Mouse (Mus musculus) kidney, postnatal 0 days (tissue): ENCODE results near the gene Usp5. TPM values are rescaled to one million over a fixed set of nuclear protein-coding genes. Genes with fewer than 3 reads are reported as not detected.

Experiments used
- ATAC-seq: fragments of 200-750 bp; cut with Nextera tagmentation; replicated peaks from 2 replicates; pipeline ENCODE4 v1.8.0; 2017; ENCODE audit warnings: low read depth, moderate number of reproducible peaks, moderate TSS enrichment, moderate library complexity; ENCODE audit not compliant: low FRiP score
- DNase-seq: peaks from one replicate; pipeline ENCODE4 v3.0.0-alpha.2; 2016; ENCODE audit warnings: low spot score
- H3K27ac ChIP-seq: fragments of 300-500 bp; sonication (generic); 2 replicates; pipeline ENCODE4 v1.5.1; 2014; ENCODE audit warnings: mild to moderate bottlenecking
- H3K27me3 ChIP-seq: fragments of 300-500 bp; sonication (generic); 2 replicates; pipeline ENCODE4 v1.6.1; 2014; ENCODE audit warnings: low read length, mixed read lengths; ENCODE audit not compliant: insufficient read depth
- H3K36me3 ChIP-seq: fragments of 300-500 bp; sonication (generic); 2 replicates; pipeline ENCODE4 v1.6.1; 2014; ENCODE audit warnings: low read length, mixed read lengths; ENCODE audit not compliant: insufficient read depth
- H3K4me1 ChIP-seq: fragments of 300-500 bp; sonication (generic); replicated peaks from 2 replicates; pipeline ENCODE4 v1.6.1; 2014; ENCODE audit warnings: antibody characterized with exemption, low read length, mixed read lengths; ENCODE audit not compliant: insufficient read depth
- H3K4me2 ChIP-seq: fragments of 300-500 bp; sonication (generic); 2 replicates; pipeline ENCODE4 v1.6.1; 2014; ENCODE audit warnings: mild to moderate bottlenecking, low read length, moderate library complexity, mixed read lengths
- H3K4me3 ChIP-seq: fragments of 300-500 bp; sonication (generic); replicated peaks from 2 replicates; pipeline ENCODE4 v1.5.1; 2014; ENCODE audit warnings: low read depth, low read length
- H3K9ac ChIP-seq: fragments of 300-500 bp; sonication (generic); 2 replicates; pipeline ENCODE4 v1.6.1; 2014; ENCODE audit warnings: low read depth, low read length
- H3K9me3 ChIP-seq: fragments of 300-500 bp; sonication (generic); replicated peaks from 2 replicates; pipeline ENCODE4 v1.6.1; 2016; ENCODE audit warnings: low read length, inconsistent platforms, mixed read lengths
- CTCF ChIP-seq: IDR thresholded peaks from 2 replicates; pipeline ENCODE4 v1.5.1; 2016; ENCODE audit warnings: antibody characterized with exemption, low read depth, mild to moderate bottlenecking, moderate library complexity
- WGBS: fragments of 180-500 bp; shearing (Covaris S2); extraction: QIAGEN DNeasy Blood & Tissue Kit; methylation state at CpG from one replicate; pipeline ENCODE4 v1.1.7; 2014; 5-methylcytosine and 5-hydroxymethylcytosine counted together
- polyA plus RNA-seq: library from polyadenylated mRNA; unstranded; fragments of >200 nt; fragmentation: Nextera tagmentation; extraction: Ambion mirVana; gene quantifications from 2 replicates; pipeline ENCODE4 v1.2.1, GENCODE M21; 2015

Gene Usp5
- polyA plus RNA-seq, result 96.6 and 106 TPM in 2 replicates

GRCm38 (mm10) chr6:124828868-124829798, at the start of gene Usp5, which contains the start of gene Cdca3:
Gene Usp5 (minus strand): TSS chr6:124829484.
Gene Cdca3 (plus strand): TSS chr6:124829547.
- H3K9ac ChIP-seq, result peak within 1 kb of the TSS; percentile 70
- H3K27me3 ChIP-seq, result no peaks in the 10 kb centered on the region
- H3K36me3 ChIP-seq, result peaks cover 18% of the 10 kb centered on the region
- H3K4me1 ChIP-seq, result peaks cover 5% of the 10 kb centered on the region; the same call in 1 of the 2 replicates
- H3K4me3 ChIP-seq, result peak within 1 kb of the TSS; percentile 67
- WGBS, result under 1% methylated on average over 55 of the region's 55 CpGs
- H3K4me2 ChIP-seq, result peak within 1 kb of the TSS; percentile 89
- H3K9me3 ChIP-seq, result no peaks in the 10 kb centered on the region
- TF ChIP-seq CTCF, result peak; percentile 45
- peak within 1 kb of the TSS; percentile 92 for H3K27ac ChIP-seq
- ATAC-seq (peak; percentile 94), DNase-seq (peak; percentile 100)

- DNase-seq (no peak), ATAC-seq (no peak)
- WGBS, result 36% methylated on average over 2 of the region's 3 CpGs
- H3K9ac ChIP-seq, result no peak overlapping the region
- TF ChIP-seq CTCF, result no peak
- no peaks in the 10 kb centered on the region for H3K9me3 ChIP-seq
- H3K4me3 ChIP-seq, result no peak overlapping the region
- no peak overlapping the region for H3K27ac ChIP-seq
- H3K36me3 ChIP-seq, result no peaks in the 10 kb centered on the region
- no peak overlapping the region for H3K4me2 ChIP-seq
- H3K27me3 ChIP-seq, result no peaks in the 10 kb centered on the region
- no peaks in the 10 kb centered on the region for H3K4me1 ChIP-seq
Observed at GRCm38 (mm10) chr6:124874348-124874747, 45.1 kb upstream of the Usp5 start.

GRCm38 (mm10) chr6:124866560-124866959, 37.3 kb upstream of the Usp5 start:
- WGBS, result 59% methylated on average over 6 of the region's 7 CpGs

GRCm38 (mm10) chr6:124865766-124866362, 36.6 kb upstream of the Usp5 start:
- H3K27ac ChIP-seq, result no peak overlapping the region
- no peak for TF ChIP-seq CTCF
- H3K9ac ChIP-seq, result no peak overlapping the region
- ATAC-seq, result no peak
- H3K4me3 ChIP-seq, result no peak overlapping the region
- H3K27me3 ChIP-seq, result 0 out of 2 replicates have a peak, but pooled peaks cover 3% of the 10 kb centered on the region
- H3K4me2 ChIP-seq, result no peak overlapping the region
- no peak for DNase-seq
- no peaks in the 10 kb centered on the region for H3K9me3 ChIP-seq
- H3K4me1 ChIP-seq, result peaks cover 7% of the 10 kb centered on the region
- H3K36me3 ChIP-seq, result no peaks in the 10 kb centered on the region
- 51% methylated on average over 18 of the region's 18 CpGs for WGBS

More at GRCm38 (mm10) chr6:124866560-124866959, 37.3 kb upstream of the Usp5 start:
- DNase-seq (no peak), ATAC-seq (no peak)
- no peaks in the 10 kb centered on the region for H3K9me3 ChIP-seq
- no peak for TF ChIP-seq CTCF
- H3K4me1 ChIP-seq, result peaks cover 7% of the 10 kb centered on the region
- H3K4me3 ChIP-seq, result no peak overlapping the region
- H3K27ac ChIP-seq, result no peak overlapping the region
- H3K27me3 ChIP-seq, result 0 out of 2 replicates have a peak, but pooled peaks cover 3% of the 10 kb centered on the region
- H3K4me2 ChIP-seq, result no peak overlapping the region
- H3K9ac ChIP-seq, result no peak overlapping the region
- no peaks in the 10 kb centered on the region for H3K36me3 ChIP-seq

DNA sequence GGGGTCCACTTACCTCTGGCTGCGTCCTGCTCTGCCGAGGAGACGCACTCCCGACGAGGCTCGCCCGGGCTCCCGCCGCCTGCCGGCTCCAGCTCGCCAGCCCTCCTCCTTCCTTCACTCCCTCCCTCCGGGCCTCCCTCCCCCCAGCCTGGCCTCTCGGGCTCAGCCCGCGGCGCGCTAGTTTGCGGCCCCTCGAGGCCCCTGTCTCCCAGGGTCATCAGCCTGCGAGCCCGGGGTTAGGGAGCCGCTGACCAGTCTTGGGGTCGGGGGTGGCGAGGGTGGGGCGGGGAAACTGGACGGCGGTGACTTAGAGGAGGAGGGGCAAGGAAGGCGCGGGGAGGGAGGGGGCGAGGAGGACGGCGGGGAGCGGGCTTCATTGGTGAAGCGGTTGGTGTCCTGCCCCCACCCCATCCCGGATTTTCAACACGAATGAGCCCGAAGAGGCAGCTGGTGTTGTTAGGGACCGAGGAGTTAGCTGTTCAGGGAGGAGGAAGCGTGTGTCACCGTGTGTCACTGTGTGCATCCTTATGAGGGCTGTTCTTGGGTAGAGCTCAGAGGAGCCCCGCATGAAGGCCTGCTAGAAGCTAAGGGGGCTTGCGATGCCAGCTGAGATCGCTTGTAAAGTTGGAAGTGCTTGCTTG, 34.5 kb upstream of the Usp5 start, which contains the start of gene Gpr162:
Gene Gpr162 (minus strand): TSS at position 326 of the 641 bp plus-strand sequence.
- Histone ChIP-seq H3K4me2 (peak within 1 kb of the TSS; percentile 71), H3K4me1 (peaks cover 7% of the 10 kb centered on the region), H3K9ac (peak within 1 kb of the TSS; percentile 55), H3K9me3 (no peaks in the 10 kb centered on the region), H3K27me3 (0 out of 2 replicates have a peak, but pooled peaks cover 3% of the 10 kb centered on the region), H3K4me3 (peak within 1 kb of the TSS; percentile 38), H3K27ac (no peak within 1 kb of the TSS), H3K36me3 (no peaks in the 10 kb centered on the region)
- TF ChIP-seq CTCF, result peak; percentile 12; the same call in 1 of the 2 replicates
- DNase-seq (peak; percentile 76), ATAC-seq (peak; percentile 41)
- WGBS, result 1% methylated on average over 34 of the region's 43 CpGs
